Mouse (Mus musculus): ENCODE measurements around the gene Cand1. TPM values are rescaled to one million over a fixed set of nuclear protein-coding genes. Genes with fewer than 3 reads are reported as not detected.

The Cand1 gene
- polyA plus RNA-seq, 1 experiment from 2014 or later, result 80.0 TPM

DNA sequence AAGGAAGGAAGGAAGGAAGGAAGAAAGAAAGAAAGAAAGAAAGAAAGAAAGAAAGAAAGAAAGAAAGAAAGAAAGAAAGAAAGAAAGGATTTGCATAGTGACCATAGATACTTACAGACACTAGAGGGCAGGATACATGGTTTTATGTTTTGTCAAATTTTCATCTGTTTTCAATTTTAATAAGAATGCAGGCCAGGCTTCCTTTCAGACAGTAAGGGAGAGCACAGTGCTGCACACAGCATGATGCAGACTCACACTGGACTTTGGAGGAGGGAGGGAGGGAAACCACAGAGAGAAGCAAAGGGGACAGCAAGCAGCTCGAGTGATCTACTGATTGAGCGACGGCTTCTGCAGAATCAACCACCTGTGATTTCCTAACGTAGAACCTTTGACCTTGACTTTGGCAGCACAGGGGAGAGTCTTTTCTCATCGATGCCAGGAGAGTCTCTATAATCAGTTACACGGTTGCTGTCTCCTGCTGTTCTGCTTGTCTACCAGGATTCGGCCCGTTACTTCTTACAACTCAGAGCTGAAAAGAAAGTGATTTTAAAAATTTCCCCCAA lies 78.0 kb downstream of the Cand1 start:
- DNase-seq (ENCODE audit: low spot score) (peak; percentile 28), ATAC-seq (ENCODE audit: low FRiP score) (no peak)
- Histone ChIP-seq H3K4me1 (replicated peaks; ENCODE audit: control insufficient read depth, insufficient read depth, low read length) (no peaks in the 10 kb centered on the region), H3K27ac (no peak overlapping the region), H3K9ac (no peak overlapping the region), H3K4me2 (replicated peaks) (no peak overlapping the region), H3K27me3 (ENCODE audit: control insufficient read depth, insufficient read depth, low read length) (no peaks in the 10 kb centered on the region), H3K36me3 (replicated peaks; ENCODE audit: control insufficient read depth, insufficient read depth) (no peaks in the 10 kb centered on the region), H3K4me3 (replicated peaks; ENCODE audit: low read length) (no peak overlapping the region), H3K9me3 (ENCODE audit: control insufficient read depth, low read length) (0 out of 2 replicates have a peak, but pooled peaks cover 6% of the 10 kb centered on the region)
- WGBS, result 60% methylated on average over 8 of the region's 8 CpGs

DNA sequence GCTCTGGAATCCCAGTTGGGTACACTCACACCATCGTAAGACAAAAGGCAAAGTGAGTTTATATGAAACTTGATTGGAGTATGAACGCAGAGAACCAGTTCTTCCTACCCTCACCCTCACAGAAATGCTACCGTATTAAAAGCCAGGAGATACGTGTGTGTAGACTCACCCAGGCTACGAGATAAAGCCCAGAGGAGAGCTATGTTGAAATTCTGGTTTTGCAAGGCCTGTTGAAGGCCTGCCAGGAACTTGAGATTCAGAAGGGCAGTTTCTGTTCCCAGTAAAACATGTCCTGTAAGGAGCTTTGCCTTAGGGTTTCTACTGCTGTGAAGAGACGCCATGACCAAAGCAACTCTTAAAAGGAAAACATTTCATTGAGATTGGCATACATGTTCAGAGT lies 79.7 kb downstream of the Cand1 start:
- Histone ChIP-seq H3K36me3 (replicated peaks; ENCODE audit: control insufficient read depth, insufficient read depth) (no peaks in the 10 kb centered on the region), H3K9me3 (ENCODE audit: control insufficient read depth, low read length) (0 out of 2 replicates have a peak, but pooled peaks cover 6% of the 10 kb centered on the region), H3K27ac (no peak overlapping the region), H3K27me3 (ENCODE audit: control insufficient read depth, insufficient read depth, low read length) (no peaks in the 10 kb centered on the region), H3K4me2 (replicated peaks) (no peak overlapping the region), H3K4me3 (replicated peaks; ENCODE audit: low read length) (no peak overlapping the region), H3K9ac (no peak overlapping the region), H3K4me1 (replicated peaks; ENCODE audit: control insufficient read depth, insufficient read depth, low read length) (no peaks in the 10 kb centered on the region)
- DNase-seq (ENCODE audit: low spot score) (no peak), ATAC-seq (ENCODE audit: low FRiP score) (no peak)
- 90% methylated on average over 6 of the region's 6 CpGs for WGBS

DNA sequence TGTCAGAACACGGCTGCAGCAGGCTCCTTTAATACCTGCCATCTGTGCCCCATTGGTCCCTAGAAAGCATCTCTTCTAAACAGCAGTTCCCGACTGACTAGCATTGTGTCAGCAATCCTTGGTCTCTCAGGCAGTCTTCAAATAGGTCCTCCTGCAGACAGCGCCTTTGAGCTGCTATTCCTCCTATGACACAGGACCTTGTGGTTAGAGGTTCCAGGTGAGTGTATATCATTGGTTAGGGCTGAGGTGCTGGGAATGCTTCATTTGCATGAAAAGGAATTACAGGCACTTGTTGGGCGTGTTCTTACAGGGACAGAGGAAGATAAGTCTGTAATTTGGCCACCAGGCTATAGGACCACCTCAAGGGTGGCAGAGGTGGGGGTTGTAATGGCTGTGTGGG lies 90.6 kb downstream of the Cand1 start:
- no peak overlapping the region for H3K27ac ChIP-seq
- no peaks in the 10 kb centered on the region for H3K9me3 ChIP-seq (ENCODE audit: control insufficient read depth, low read length)
- ATAC-seq (ENCODE audit: low FRiP score) (no peak), DNase-seq (ENCODE audit: low spot score) (no peak)
- no peak overlapping the region for H3K4me2 ChIP-seq (replicated peaks)
- no peaks in the 10 kb centered on the region for H3K4me1 ChIP-seq (replicated peaks; ENCODE audit: control insufficient read depth, insufficient read depth, low read length)
- no peak overlapping the region for H3K4me3 ChIP-seq (replicated peaks; ENCODE audit: low read length)
- WGBS, result 71% methylated on average over 4 of the region's 4 CpGs
- H3K36me3 ChIP-seq (replicated peaks; ENCODE audit: control insufficient read depth, insufficient read depth), result no peaks in the 10 kb centered on the region
- no peak overlapping the region for H3K9ac ChIP-seq
- H3K27me3 ChIP-seq (ENCODE audit: control insufficient read depth, insufficient read depth, low read length), result no peaks in the 10 kb centered on the region

Other genes with a start within 250 kb of the Cand1 start
- gene Grip1, start 213.8 kb upstream of the Cand1 start, polyA plus RNA-seq (2014; fragmentation: Nextera tagmentation; extraction: Ambion mirVana), result 18.5 and 20.9 TPM in 2 replicates